Mouse (Mus musculus) hematopoietic stem cell, adult 5-6 weeks (primary cell): ENCODE data around the gene Atm. TPM values are rescaled to one million over a fixed set of nuclear protein-coding genes. Genes with fewer than 3 reads are reported as not detected.

Experiments
- total RNA-seq: library from RNA; stranded (forward); fragments of 172-1452, 232-1000 nt; gene quantifications from 2 replicates; pipeline ENCODE4 v1.2.3, GENCODE M21; 2017

The Atm gene
- total RNA-seq, 1 experiment from 2014 or later, result 64.8 TPM

Other genes with a start within 250 kb of the Atm start
- gene Exph5, start 235.1 kb downstream of the Atm start, total RNA-seq, result 0.55 and 1.7 TPM in 2 replicates
- 14.1 and 18.0 TPM in 2 replicates for gene Kdelc2, start 152.7 kb downstream of the Atm start, total RNA-seq
- 1.3 and 2.5 TPM in 2 replicates for gene 4930550C14Rik, start 134.4 kb downstream of the Atm start, total RNA-seq
- gene Npat, start 307 bp upstream of the Atm start, total RNA-seq, result 27.8 and 37.9 TPM in 2 replicates
- 63.2 and 74.0 TPM in 2 replicates for gene Acat1, start 73.6 kb upstream of the Atm start, total RNA-seq
- 61.7 and 81.6 TPM in 2 replicates for gene Cul5, start 133.3 kb upstream of the Atm start, total RNA-seq
- 0.56 and 0.60 TPM in 2 replicates for gene Rab39, start 169.5 kb upstream of the Atm start, total RNA-seq
- 15.3 and 19.9 TPM in 2 replicates for gene Slc35f2, start 234.8 kb upstream of the Atm start, total RNA-seq